Mouse (Mus musculus): ENCODE data around the gene Grk2.

DNA sequence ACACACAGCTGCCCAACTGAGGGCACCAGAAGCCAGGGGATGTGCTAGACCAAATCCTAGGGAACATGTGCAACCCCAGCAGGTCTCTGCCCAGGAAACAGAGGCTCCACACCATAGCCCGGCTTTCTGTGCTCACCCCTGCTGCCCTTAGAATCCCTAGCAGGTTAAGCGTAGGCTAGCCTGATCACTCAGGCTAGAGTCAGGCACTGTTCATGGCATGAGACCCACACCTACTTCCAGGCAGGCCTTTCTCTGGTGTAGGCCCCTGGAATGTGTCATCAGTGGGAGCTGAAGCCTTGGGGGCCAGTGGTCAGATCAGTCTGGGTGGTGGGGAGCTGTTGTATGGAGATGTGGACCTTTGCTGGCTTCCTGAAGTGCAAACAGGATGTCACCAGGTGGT is 9.4 kb downstream of the Grk2 start:
- TF ChIP-seq POLR2AphosphoS2 (IDR thresholded peaks at IDR 0.05; ENCODE audit: low read depth, low read length) (no peak), CTCF (conservative IDR thresholded peaks at IDR 0.05 in 1 of 2, IDR thresholded peaks at IDR 0.05 in 1 of 2; ENCODE audit: low read depth in 2 of 2, low read length in 2 of 2) (no peak), SMC3 (IDR thresholded peaks at IDR 0.05; ENCODE audit: low read depth, low read length) (no peak), RAD21 (IDR thresholded peaks at IDR 0.05; ENCODE audit: low read depth, low read length) (no peak), EP300 (IDR thresholded peaks at IDR 0.05; ENCODE audit: low read length) (no peak), POLR2A (IDR thresholded peaks at IDR 0.05; ENCODE audit: low read depth, low read length) (no peak), MEF2A (IDR thresholded peaks at IDR 0.05; ENCODE audit: borderline replicate concordance, low read depth, low read length) (no peak), JUND (conservative IDR thresholded peaks at IDR 0.05; ENCODE audit: low read depth, low read length) (no peak)

All from CH12.LX (cell line).